Mouse (Mus musculus): ENCODE data around the gene Mndal. TPM values are rescaled to one million over a fixed set of nuclear protein-coding genes. Genes with fewer than 3 reads are reported as not detected.
"Not testable (repeated sequence)": the region's sequence is repeated elsewhere in the genome, so short reads cannot be mapped to it uniquely, and the experiment has no call there.

Mndal gene
- total RNA-seq, 2 experiments from 2014 or later = 1.6 to 3.7 TPM

- DNase-seq (ENCODE audit: low spot score) = not testable (repeated sequence)
Observed at GRCm38 (mm10) chr1:173905885-173906284, 36.4 kb downstream of the Mndal start.

GRCm38 (mm10) chr1:173889741-173890140 is 52.5 kb downstream of the Mndal start:
- not testable (repeated sequence) for DNase-seq (ENCODE audit: low spot score)

GRCm38 (mm10) chr1:173887026-173887787 is 55.1 kb downstream of the Mndal start:
- DNase-seq (ENCODE audit: low spot score) = not testable (repeated sequence)

- DNase-seq (ENCODE audit: low spot score) = peak; percentile 18
Observed at GRCm38 (mm10) chr1:173880004-173880666, 62.2 kb downstream of the Mndal start.

GRCm38 (mm10) chr1:173879225-173879987 is 62.9 kb downstream of the Mndal start:
- not testable (repeated sequence) for DNase-seq (ENCODE audit: low spot score)

- DNase-seq (ENCODE audit: low spot score) = not testable (repeated sequence)
Observed at GRCm38 (mm10) chr1:173878264-173878663, 64.0 kb downstream of the Mndal start.

GRCm38 (mm10) chr1:173877125-173877524 is 65.2 kb downstream of the Mndal start:
- not testable (repeated sequence) for DNase-seq (ENCODE audit: low spot score)

GRCm38 (mm10) chr1:173868586-173868985 is 73.7 kb downstream of the Mndal start:
- not testable (repeated sequence) for DNase-seq (ENCODE audit: low spot score)

GRCm38 (mm10) chr1:173866504-173866903 is 75.8 kb downstream of the Mndal start:
- DNase-seq (ENCODE audit: low spot score) = no peak

GRCm38 (mm10) chr1:173853711-173854110 is 88.6 kb downstream of the Mndal start:
- DNase-seq (ENCODE audit: low spot score) = not testable (repeated sequence)

GRCm38 (mm10) chr1:173852853-173853252 is 89.4 kb downstream of the Mndal start:
- not testable (repeated sequence) for DNase-seq (ENCODE audit: low spot score)

GRCm38 (mm10) chr1:173846193-173846592 is 96.1 kb downstream of the Mndal start:
- not testable (repeated sequence) for DNase-seq (ENCODE audit: low spot score)

GRCm38 (mm10) chr1:173844754-173845153 is 97.5 kb downstream of the Mndal start:
- no peak for DNase-seq (ENCODE audit: low spot score)

- DNase-seq (ENCODE audit: low spot score) = not testable (repeated sequence)
Observed at GRCm38 (mm10) chr1:173821481-173821803, 120.8 kb downstream of the Mndal start.

- not testable (repeated sequence) for DNase-seq (ENCODE audit: low spot score)
Observed at GRCm38 (mm10) chr1:173820794-173821480, 121.4 kb downstream of the Mndal start.

- DNase-seq (ENCODE audit: low spot score) = peak; percentile 2
Observed at GRCm38 (mm10) chr1:173809294-173809693, 133.0 kb downstream of the Mndal start.

- DNase-seq (ENCODE audit: low spot score) = peak; percentile 5
Observed at GRCm38 (mm10) chr1:173802689-173803281, 139.5 kb downstream of the Mndal start.

- DNase-seq (ENCODE audit: low spot score) = not testable (repeated sequence)
Observed at GRCm38 (mm10) chr1:173802207-173802606, 140.1 kb downstream of the Mndal start.

GRCm38 (mm10) chr1:173801791-173802190 is 140.5 kb downstream of the Mndal start:
- DNase-seq (ENCODE audit: low spot score) = not testable (repeated sequence)

All from gastrocnemius, adult 18-20 months (tissue).